Mouse (Mus musculus) spleen, adult 2 months (tissue): ENCODE measurements around the gene Chaf1a. TPM values are rescaled to one million over a fixed set of nuclear protein-coding genes. Genes with fewer than 3 reads are reported as not detected.
"Not testable (repeated sequence)": the region's sequence is repeated elsewhere in the genome, so short reads cannot be mapped to it uniquely, and the experiment has no call there.

Experiments
- DNase-seq, 2 experiments: peaks; one replicate each; pipeline versions ENCODE4 v3.0.0 to v3.0.0-alpha.2; 2012 to 2021; ENCODE audit warnings: low spot score in 2 of 2, low read depth in 1 of 2
- H3K27ac ChIP-seq: fragments of 200-500 bp; 2 replicates; pipeline ENCODE4 v1.5.1; 2012; ENCODE audit warnings: low read length, inconsistent platforms; ENCODE audit not compliant: insufficient read depth
- H3K27me3 ChIP-seq: fragments of 200-500 bp; 2 replicates; pipeline ENCODE4 v1.6.1; 2012; ENCODE audit warnings: mild to moderate bottlenecking, moderate library complexity, low read length, inconsistent platforms; ENCODE audit not compliant: control insufficient read depth, insufficient read depth
- H3K36me3 ChIP-seq: fragments of 200-500 bp; 2 replicates; pipeline ENCODE4 v1.6.1; 2012; ENCODE audit warnings: mild to moderate bottlenecking, low read length, inconsistent platforms; ENCODE audit not compliant: control insufficient read depth, insufficient read depth
- H3K4me1 ChIP-seq: fragments of 200-500 bp; 2 replicates; pipeline ENCODE4 v1.6.1; 2011; ENCODE audit warnings: inconsistent platforms; ENCODE audit not compliant: control insufficient read depth, insufficient read depth, insufficient read length
- H3K4me3 ChIP-seq: fragments of 200-500 bp; 2 replicates; pipeline ENCODE4 v1.5.1; 2011; ENCODE audit warnings: mild to moderate bottlenecking, inconsistent platforms; ENCODE audit not compliant: insufficient read depth, insufficient read length; ENCODE audit errors: extremely low read depth
- CTCF ChIP-seq: fragments of 200-500 bp; IDR thresholded peaks from 2 replicates; pipeline ENCODE4 v1.5.1; 2011; ENCODE audit warnings: mild to moderate bottlenecking, inconsistent platforms; ENCODE audit not compliant: insufficient read depth, insufficient read length, insufficient replicate concordance; ENCODE audit errors: extremely low read depth
- POLR2A ChIP-seq: fragments of 200-500 bp; IDR thresholded peaks from 2 replicates; pipeline ENCODE4 v1.6.1; 2011; ENCODE audit warnings: low read depth, low read length, inconsistent platforms
- WGBS: fragments of 180-500 bp; shearing (Covaris S2); methylation state at CpG from one replicate; pipeline ENCODE4 v1.1.7; 2018; 5-methylcytosine and 5-hydroxymethylcytosine counted together
- polyA plus RNA-seq: library from polyadenylated mRNA; depleted of rRNA; stranded (reverse); fragments of >200 nt; gene quantifications from 2 replicates; pipeline ENCODE4 v1.2.3, GENCODE M21; 2012

Gene Chaf1a
- polyA plus RNA-seq, 1 experiment = 2.8 TPM

GRCm38 (mm10) chr17:56074097-56074826, 34.0 kb downstream of the Chaf1a start:
- peak; percentile 70 to 75 for DNase-seq
- no peaks in the 10 kb centered on the region for H3K27me3 ChIP-seq
- H3K36me3 ChIP-seq = peaks cover 28% of the 10 kb centered on the region
- H3K27ac ChIP-seq = peak overlapping the region; percentile 96
- WGBS = 9% methylated on average over 22 of the region's 22 CpGs
- peak overlapping the region; percentile 77 for H3K4me3 ChIP-seq
- H3K4me1 ChIP-seq = peaks cover 4% of the 10 kb centered on the region
- TF ChIP-seq POLR2A (no peak), CTCF (no peak)

- H3K4me3 ChIP-seq = peak within 1 kb of the TSS; percentile 77
- WGBS = under 1% methylated on average over 35 of the region's 35 CpGs
- no peaks in the 10 kb centered on the region for H3K27me3 ChIP-seq
- DNase-seq = peak; percentile 93 to 98
- H3K36me3 ChIP-seq = peaks cover 24% of the 10 kb centered on the region
- H3K27ac ChIP-seq = peak within 1 kb of the TSS; percentile 96
- H3K4me1 ChIP-seq = peaks cover 4% of the 10 kb centered on the region
- 0 out of 2 replicates have a peak, but pooled peaks have one; percentile 25 for TF ChIP-seq CTCF
- 0 out of 2 replicates have a peak, but pooled peaks have one; percentile 8 for TF ChIP-seq POLR2A
Observed at GRCm38 (mm10) chr17:56074827-56075208, 34.6 kb downstream of the Chaf1a start, which contains the start of gene Ubxn6. Gene Ubxn6, minus strand, starts transcription at chr17:56075028.

- H3K4me3 ChIP-seq = no peak overlapping the region
- H3K4me1 ChIP-seq = peaks cover 14% of the 10 kb centered on the region
- 83% methylated on average over 5 of the region's 5 CpGs for WGBS
- DNase-seq = no peak
- H3K27me3 ChIP-seq = no peaks in the 10 kb centered on the region
- peaks cover 10% of the 10 kb centered on the region for H3K36me3 ChIP-seq
- TF ChIP-seq POLR2A (no peak), CTCF (no peak)
- H3K27ac ChIP-seq = no peak overlapping the region
Observed at GRCm38 (mm10) chr17:56077523-56077922, 37.3 kb downstream of the Chaf1a start.

DNA sequence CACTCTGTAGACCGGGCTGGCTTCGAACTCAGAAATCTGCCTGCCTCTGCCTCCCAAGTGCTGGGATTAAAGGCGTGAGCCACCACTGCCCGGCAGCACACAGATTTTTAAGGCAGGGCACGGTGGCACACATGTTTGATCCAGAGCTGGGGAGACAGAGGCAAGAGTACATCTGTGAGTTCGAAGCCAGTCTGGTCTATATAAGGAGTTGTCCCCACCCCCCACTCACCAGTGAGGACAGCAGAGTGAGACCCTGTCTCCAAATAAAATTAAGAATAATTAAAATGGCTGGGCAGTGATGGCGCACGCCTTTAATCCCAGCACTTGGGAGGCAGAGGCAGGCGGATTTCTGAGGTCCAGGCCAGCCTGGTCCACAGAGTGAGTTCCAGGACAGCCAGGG, 38.1 kb downstream of the Chaf1a start:
- H3K27me3 ChIP-seq, H3K36me3 ChIP-seq, DNase-seq: not testable (repeated sequence)
- WGBS = 65% methylated on average over 9 of the region's 9 CpGs
- Histone ChIP-seq H3K27ac (peak overlapping the region; percentile 14; the same call in 1 of the 2 replicates), H3K4me3 (0 out of 2 replicates have a peak overlapping the region, but pooled peaks have one; percentile 9), H3K4me1 (peaks cover 14% of the 10 kb centered on the region)

- TF ChIP-seq POLR2A = peak; percentile 76
- TF ChIP-seq CTCF = no peak
- H3K36me3 ChIP-seq = peaks cover 8% of the 10 kb centered on the region; the same call in 1 of the 2 replicates
- peak; percentile 99 to 100 for DNase-seq
- peak within 1 kb of the TSS; percentile 97 for H3K4me3 ChIP-seq
- peaks cover 14% of the 10 kb centered on the region for H3K4me1 ChIP-seq
- H3K27me3 ChIP-seq = no peaks in the 10 kb centered on the region
- under 1% methylated on average over 61 of the region's 61 CpGs for WGBS
- H3K27ac ChIP-seq = peak within 1 kb of the TSS; percentile 69; the same call in 1 of the 2 replicates
Observed at GRCm38 (mm10) chr17:56078880-56079795, 38.9 kb downstream of the Chaf1a start, which contains the start of gene Hdgfl2. Gene Hdgfl2, plus strand, starts transcription at chr17:56079634.

- peaks cover 10% of the 10 kb centered on the region; the same call in 1 of the 2 replicates for H3K36me3 ChIP-seq
- under 1% methylated on average over 11 of the region's 11 CpGs for WGBS
- peak overlapping the region; percentile 97 for H3K4me3 ChIP-seq
- H3K27ac ChIP-seq = no peak overlapping the region
- TF ChIP-seq POLR2A (no peak), CTCF (no peak)
- no peak for DNase-seq
- H3K27me3 ChIP-seq = no peaks in the 10 kb centered on the region
- peaks cover 14% of the 10 kb centered on the region for H3K4me1 ChIP-seq
Observed at GRCm38 (mm10) chr17:56079921-56080320, 39.7 kb downstream of the Chaf1a start.
